Comparison of ENCODE assay signal across 17 mouse cellular contexts in genomic region chr9:15037704-15038103, GRCm38 (mm10). TPM values are rescaled to one million over a fixed set of nuclear protein-coding genes. Genes with fewer than 3 reads are reported as not detected.
A peak's percentile ranks its signal among the peaks of the same experiment; 100 is the strongest.
DNase-seq lines count a peak whose midpoint lies in the region; ATAC-seq and TF ChIP-seq lines count a peak whose summit lies in the region.
"Had no signal": no experiment of that assay in that cellular context is flagged by ENCODE, and none has a peak within 500 bp of the region (broad histone marks: within the 10 kb centered on the region; RNA-seq: fewer than 3 reads in every experiment).

No protein-coding gene starts in this region.

- no peak for TF ChIP-seq CTCF in stomach, postnatal 0 days (IDR thresholded peaks at IDR 0.05; ENCODE audit: low read depth)

- H3K4me2 ChIP-seq in kidney, embryonic 15.5 days = no peak overlapping the region
- H3K4me2 ChIP-seq in stomach, postnatal 0 days (replicated peaks; ENCODE audit: low read depth) = no peak overlapping the region
- H3K4me2 ChIP-seq: limb, embryonic 15.5 days had no signal

- H3K9me3 ChIP-seq in kidney, embryonic 15.5 days (replicated peaks) = no peaks in the 10 kb centered on the region
- H3K9me3 ChIP-seq in stomach, postnatal 0 days (ENCODE audit: control insufficient read depth, low read length) = no peaks in the 10 kb centered on the region
- H3K9me3 ChIP-seq: limb, embryonic 15.5 days had no signal

- H3K27me3 ChIP-seq in kidney, embryonic 15.5 days = no peaks in the 10 kb centered on the region
- H3K27me3 ChIP-seq in stomach, postnatal 0 days (ENCODE audit: control insufficient read depth, insufficient read depth, low read length) = no peaks in the 10 kb centered on the region
- H3K27me3 ChIP-seq: CH12.LX; limb, embryonic 15.5 days; Patski had no signal

- H3K79me2 ChIP-seq in macrophage (ENCODE audit: inconsistent target) = peaks cover 56% of the 10 kb centered on the region

- WGBS in kidney, embryonic 15.5 days = 59% methylated on average over 3 of the region's 3 CpGs
- 31% methylated on average over 3 of the region's 3 CpGs for WGBS in macrophage (ENCODE audit: missing documents)
- 41% methylated on average over 3 of the region's 3 CpGs for WGBS in stomach, postnatal 0 days

- no peak overlapping the region for H3K4me3 ChIP-seq in kidney, embryonic 15.5 days (replicated peaks)
- H3K4me3 ChIP-seq in macrophage (ENCODE audit: inconsistent target) = no peak overlapping the region
- H3K4me3 ChIP-seq in stomach, postnatal 0 days (ENCODE audit: low read depth, low read length) = no peak overlapping the region
- H3K4me3 ChIP-seq: heart, adult 2 months; limb, embryonic 15.5 days had no signal

- H3K4me1 ChIP-seq in kidney, embryonic 15.5 days = peaks cover 24% of the 10 kb centered on the region
- 0 out of 2 replicates have a peak, but pooled peaks cover 2% of the 10 kb centered on the region for H3K4me1 ChIP-seq in stomach, postnatal 0 days (replicated peaks; ENCODE audit: control insufficient read depth, insufficient read depth)

- 0 out of 2 replicates have a peak, but pooled peaks cover 6% of the 10 kb centered on the region for H3K36me3 ChIP-seq in kidney, embryonic 15.5 days
- H3K36me3 ChIP-seq in macrophage (ENCODE audit: inconsistent target) = no peaks in the 10 kb centered on the region
- H3K36me3 ChIP-seq in stomach, postnatal 0 days (ENCODE audit: control insufficient read depth, insufficient read depth, low read length) = no peaks in the 10 kb centered on the region
- H3K36me3 ChIP-seq: limb, embryonic 15.5 days had no signal

- H3K27ac ChIP-seq in kidney, embryonic 15.5 days = peak overlapping the region; percentile 75
- H3K27ac ChIP-seq in macrophage = peak overlapping the region; percentile 61
- H3K27ac ChIP-seq in stomach, postnatal 0 days (replicated peaks) = peak overlapping the region; percentile 73
- H3K27ac ChIP-seq: heart, adult 2 months; limb, embryonic 15.5 days had no signal

- no peak overlapping the region for H3K9ac ChIP-seq in kidney, embryonic 15.5 days
- no peak overlapping the region for H3K9ac ChIP-seq in stomach, postnatal 0 days (ENCODE audit: low read length)
- H3K9ac ChIP-seq: limb, embryonic 15.5 days had no signal

- TF ChIP-seq EP300 in stomach, postnatal 0 days (optimal IDR thresholded peaks at IDR 0.05) = no peak

- ATAC-seq in kidney, embryonic 15.5 days (replicated peaks; ENCODE audit: low FRiP score) = peak; percentile 23
- ATAC-seq in stomach, postnatal 0 days (ENCODE audit: low FRiP score, low TSS enrichment) = peak; percentile 81
- no peak for ATAC-seq in cerebellum, adult (ENCODE audit: insufficient number of reproducible peaks, low FRiP score, low TSS enrichment)
- ATAC-seq: Patski had no signal

- DNase-seq in kidney, adult 18-20 months = no peak
- peak; percentile 23 for DNase-seq in retina, embryonic 14.5 days (ENCODE audit: low spot score)
- DNase-seq in retina, postnatal 1 day = no peak
- peak; percentile 21 for DNase-seq in stomach, postnatal 0 days (ENCODE audit: low spot score)
- DNase-seq in lung, adult 18-20 months = no peak
- DNase-seq: adrenal gland, adult 2 months; cerebellum, postnatal 25 days; heart, adult 2 months; heart, postnatal 36 days; kidney, adult 9 months; lung, postnatal 14 days had no signal

RNA-seq across cellular contexts. Expression of gene Panx1, which starts 7.6 kb away (rescaled TPM):
- 45.7 and 48.0 TPM in 2 replicates for polyA plus RNA-seq in kidney, embryonic 15.5 days (2015; fragmentation: Nextera tagmentation; extraction: Ambion mirVana)
- 10 to 100 TPM in 6 of 26 experiments, 1 to 10 TPM in 19, under 1 TPM in 1; 0.73 to 18.3 (median 5.8) TPM for total RNA-seq in macrophage (2018; cell fraction: chromatin; rRNA removed)
- total RNA-seq in macrophage (2018; cell fraction: cytosol; rRNA removed) = 10 to 100 TPM in 24 of 26 experiments, 1 to 10 TPM in 2; 9.7 to 27.2 (median 14.5) TPM
- total RNA-seq in macrophage (2018; cell fraction: nucleus; rRNA removed) = 10 to 100 TPM in 11 of 26 experiments, 1 to 10 TPM in 15; 4.5 to 20.9 (median 9.1) TPM
- polyA plus RNA-seq in macrophage (2018) = 16.0 to 28.2 TPM (median 27.1 TPM) in 3 replicates
- polyA plus RNA-seq in stomach, postnatal 0 days (2015; fragmentation: Nextera tagmentation; extraction: Ambion mirVana) = 27.8 and 28.1 TPM in 2 replicates

Comparison
In these comparisons a context has a peak if more than half of its experiments do, and no peak if none do; other contexts are left out.
1. DNase-seq: peak in retina, embryonic 14.5 days (single experiment) and stomach, postnatal 0 days (single experiment); none in kidney, adult 18-20 months (single experiment), retina, postnatal 1 day (single experiment) and lung, adult 18-20 months (0 of 2).
2. Peak in every context shown above with its lines, with median percentiles within 50 percentile points of each other: H3K27ac ChIP-seq.